ENCODE assay signal across 10 mouse cellular contexts in genomic region chr10:86100281-86100851, GRCm38 (mm10).
A peak's percentile ranks its signal among the peaks of the same experiment; 100 is the strongest.
DNase-seq lines count a peak whose midpoint lies in the region; ATAC-seq and TF ChIP-seq lines count a peak whose summit lies in the region.
"Had no signal": no experiment of that assay in that cellular context is flagged by ENCODE, and none has a peak within 500 bp of the region (broad histone marks: within the 10 kb centered on the region; RNA-seq: fewer than 3 reads in every experiment).

No protein-coding gene starts in this region.

- DNase-seq in adrenal gland, postnatal 14 days = peak; percentile 17
- no peak for DNase-seq in adrenal gland, postnatal 4 days (ENCODE audit: low spot score in 2 of 2)
- peak; percentile 46 for DNase-seq in kidney, adult 2 months
- peak; percentile 12 to 30 for DNase-seq in urinary bladder, postnatal 36 days (ENCODE audit: low spot score in 2 of 2)
- DNase-seq in urinary bladder, postnatal 10 days (ENCODE audit: low spot score) = no peak
- DNase-seq in embryo, embryonic 10.5 days (ENCODE audit: low spot score) = no peak
- DNase-seq: B cell, adult 2 months had no signal

- H3K9ac ChIP-seq in kidney, embryonic 15.5 days = no peak overlapping the region
- H3K9ac ChIP-seq: liver, embryonic 12.5 days had no signal

- no peak overlapping the region for H3K4me2 ChIP-seq in kidney, embryonic 15.5 days
- H3K4me2 ChIP-seq: liver, embryonic 12.5 days had no signal

- 0 out of 2 replicates have a peak overlapping the region, but pooled peaks have one; percentile 16 for H3K27ac ChIP-seq in kidney, adult 2 months (ENCODE audit: insufficient read depth, low read depth, low read length)
- no peak overlapping the region for H3K27ac ChIP-seq in kidney, embryonic 15.5 days
- H3K27ac ChIP-seq: liver, embryonic 12.5 days had no signal

- TF ChIP-seq CTCF in kidney, adult 2 months (conservative IDR thresholded peaks at IDR 0.05; ENCODE audit: insufficient read depth, insufficient read length, low read depth, low read length) = no peak

- H3K4me1 ChIP-seq in kidney, adult 2 months (ENCODE audit: control insufficient read depth, insufficient read depth, low read length) = peaks cover 9% of the 10 kb centered on the region; the same call in 1 of the 2 replicates
- peaks cover 6% of the 10 kb centered on the region; the same call in 1 of the 2 replicates for H3K4me1 ChIP-seq in kidney, embryonic 15.5 days
- H3K4me1 ChIP-seq: liver, embryonic 12.5 days had no signal

- no peaks in the 10 kb centered on the region for H3K27me3 ChIP-seq in kidney, adult 2 months (replicated peaks; ENCODE audit: control insufficient read depth, insufficient read depth, low read length)
- H3K27me3 ChIP-seq in kidney, embryonic 15.5 days = no peaks in the 10 kb centered on the region
- H3K27me3 ChIP-seq: liver, embryonic 12.5 days had no signal

- no peak for ATAC-seq in kidney, embryonic 15.5 days (replicated peaks; ENCODE audit: low FRiP score)
- ATAC-seq in erythroblast, adult 5-6 weeks (replicated peaks; ENCODE audit: low FRiP score, poor library complexity, severe bottlenecking) = no peak
- ATAC-seq: liver, embryonic 12.5 days had no signal

- TF ChIP-seq POLR2A in kidney, adult 2 months (IDR thresholded peaks at IDR 0.05; ENCODE audit: low read depth, low read length) = no peak

- no peaks in the 10 kb centered on the region for H3K36me3 ChIP-seq in kidney, adult 2 months (ENCODE audit: control insufficient read depth, insufficient read depth, low read length)
- 0 out of 2 replicates have a peak, but pooled peaks cover 5% of the 10 kb centered on the region for H3K36me3 ChIP-seq in kidney, embryonic 15.5 days
- H3K36me3 ChIP-seq: liver, embryonic 12.5 days had no signal

- H3K9me3 ChIP-seq in kidney, embryonic 15.5 days (replicated peaks) = no peaks in the 10 kb centered on the region

- 70% methylated on average over 3 of the region's 3 CpGs for WGBS in kidney, adult 2 months
- WGBS in kidney, embryonic 15.5 days = 77% methylated on average over 3 of the region's 3 CpGs

- no peak overlapping the region for H3K4me3 ChIP-seq in kidney, adult 2 months (ENCODE audit: insufficient read depth, low read depth, low read length)
- no peak overlapping the region for H3K4me3 ChIP-seq in kidney, embryonic 15.5 days (replicated peaks)
- H3K4me3 ChIP-seq: liver, embryonic 12.5 days had no signal

Comparison
In these comparisons a context has a peak if more than half of its experiments do, and no peak if none do; other contexts are left out.
1. DNase-seq: peak in adrenal gland, postnatal 14 days (single experiment), kidney, adult 2 months (single experiment) and urinary bladder, postnatal 36 days (2 of 2); none in adrenal gland, postnatal 4 days (0 of 2), urinary bladder, postnatal 10 days (single experiment) and embryo, embryonic 10.5 days (single experiment).